Mouse (Mus musculus) thymus, adult 2 months (tissue): ENCODE results near the gene Rap1gap. TPM values are rescaled to one million over a fixed set of nuclear protein-coding genes. Genes with fewer than 3 reads are reported as not detected.

ENCODE experiments used
- DNase-seq: peaks from one replicate; pipeline ENCODE4 v3.0.0; 2021
- H3K27ac ChIP-seq: fragments of 200-500 bp; 2 replicates; pipeline ENCODE4 v1.5.1; 2012; ENCODE audit warnings: low read length, control low read depth; ENCODE audit not compliant: control insufficient read depth, insufficient read depth
- H3K27me3 ChIP-seq: fragments of 200-500 bp; 2 replicates; pipeline ENCODE4 v1.6.1; 2012; ENCODE audit warnings: mild to moderate bottlenecking, low read length, moderate library complexity, mixed read lengths; ENCODE audit not compliant: control insufficient read depth, insufficient read depth
- H3K36me3 ChIP-seq: fragments of 200-500 bp; 2 replicates; pipeline ENCODE4 v1.6.1; 2012; ENCODE audit warnings: mild to moderate bottlenecking, low read length, moderate library complexity; ENCODE audit not compliant: control insufficient read depth, insufficient read depth
- H3K4me1 ChIP-seq: fragments of 200-500 bp; replicated peaks from 2 replicates; pipeline ENCODE4 v1.6.1; 2012; ENCODE audit warnings: low read length; ENCODE audit not compliant: control insufficient read depth, insufficient read depth
- H3K4me3 ChIP-seq: fragments of 200-500 bp; 2 replicates; pipeline ENCODE4 v1.5.1; 2012; ENCODE audit warnings: mild to moderate bottlenecking, low read length, control low read depth, moderate library complexity; ENCODE audit not compliant: control insufficient read depth, insufficient read depth
- CTCF ChIP-seq: fragments of 200-500 bp; IDR thresholded peaks from 2 replicates; pipeline ENCODE4 v1.5.1; 2012; ENCODE audit warnings: mild to moderate bottlenecking, control low read depth, low read length, moderate library complexity, borderline replicate concordance; ENCODE audit not compliant: control insufficient read depth, poor library complexity, insufficient read depth; ENCODE audit errors: extremely low read depth
- POLR2A ChIP-seq: fragments of 200-500 bp; IDR thresholded peaks from 2 replicates; pipeline ENCODE4 v1.6.1; 2012; ENCODE audit warnings: mild to moderate bottlenecking, low read length, control low read depth, moderate library complexity; ENCODE audit not compliant: control insufficient read depth, poor library complexity, insufficient read depth; ENCODE audit errors: extremely low read depth
- WGBS: fragments of 180-500 bp; shearing (Covaris S2); methylation state at CpG from one replicate; pipeline ENCODE4 v1.1.7; 2018; 5-methylcytosine and 5-hydroxymethylcytosine counted together
- polyA plus RNA-seq: library from polyadenylated mRNA; depleted of rRNA; stranded (reverse); fragments of >200 nt; gene quantifications from 2 replicates; pipeline ENCODE4 v1.2.3, GENCODE M21; 2012

The Rap1gap gene
- polyA plus RNA-seq, 1 experiment: 26.1 TPM

DNA sequence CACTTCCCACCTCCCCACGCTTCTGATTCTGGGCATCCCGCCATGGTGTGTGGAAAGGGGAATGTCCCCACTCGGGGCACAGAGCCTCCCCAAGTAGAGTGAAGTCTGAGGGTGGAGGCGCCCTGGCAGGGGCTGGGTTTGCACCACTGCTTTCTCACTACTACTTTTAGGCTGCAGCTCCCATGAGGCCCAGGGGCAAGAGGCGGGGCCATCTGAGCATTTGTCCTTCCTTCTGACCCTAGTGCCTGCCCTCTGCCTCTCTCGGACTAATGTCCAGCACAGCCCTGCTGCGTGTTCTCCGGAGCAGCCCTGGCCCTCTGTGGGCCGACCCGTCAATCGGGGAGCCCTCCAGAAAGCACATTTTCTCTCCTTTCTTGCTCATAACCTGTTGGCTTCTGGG is 59.7 kb downstream of the Rap1gap start:
- Histone ChIP-seq H3K36me3 (no peaks in the 10 kb centered on the region), H3K27ac (no peak overlapping the region), H3K4me1 (no peaks in the 10 kb centered on the region; the same call in 1 of the 2 replicates), H3K4me3 (no peak overlapping the region), H3K27me3 (no peaks in the 10 kb centered on the region; the same call in 1 of the 2 replicates)
- DNase-seq: no peak
- 52% methylated on average over 11 of the region's 11 CpGs for WGBS
- no peak for TF ChIP-seq POLR2A
- no peak for TF ChIP-seq CTCF

DNA sequence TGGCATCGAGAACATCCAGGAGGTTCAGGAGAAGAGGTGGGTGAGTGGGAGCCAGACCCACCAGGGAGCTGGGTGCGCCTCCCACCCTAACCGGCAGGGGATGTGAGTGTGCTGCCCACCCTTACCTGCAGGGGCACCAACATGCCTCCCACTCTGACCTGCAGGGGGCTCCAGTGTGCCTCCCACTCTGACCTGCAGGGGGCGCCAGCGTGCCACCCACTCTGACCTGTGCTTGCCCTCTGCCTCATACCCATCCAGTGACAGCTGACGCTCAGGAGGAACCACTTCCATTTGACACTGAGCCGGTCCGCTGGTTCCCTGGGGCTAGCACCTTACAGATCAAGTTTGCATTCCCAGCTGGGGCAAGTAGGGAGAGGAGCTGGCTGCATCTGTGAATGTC is 60.2 kb downstream of the Rap1gap start:
- H3K27ac ChIP-seq: no peak overlapping the region
- peak; percentile 62 for DNase-seq

GRCm38 (mm10) chr4:137725541-137726145 is 61.1 kb downstream of the Rap1gap start:
- Histone ChIP-seq H3K4me3 (no peak overlapping the region), H3K27me3 (no peaks in the 10 kb centered on the region; the same call in 1 of the 2 replicates), H3K36me3 (no peaks in the 10 kb centered on the region), H3K27ac (no peak overlapping the region), H3K4me1 (no peaks in the 10 kb centered on the region)
- TF ChIP-seq POLR2A: no peak
- TF ChIP-seq CTCF: no peak
- no peak for DNase-seq
- WGBS: 86% methylated on average over 13 of the region's 13 CpGs

More for the DNA sequence above, 60.2 kb downstream of the Rap1gap start:
- WGBS: 64% methylated on average over 8 of the region's 8 CpGs
- Histone ChIP-seq H3K36me3 (no peaks in the 10 kb centered on the region), H3K4me3 (no peak overlapping the region), H3K27me3 (no peaks in the 10 kb centered on the region; the same call in 1 of the 2 replicates), H3K4me1 (no peaks in the 10 kb centered on the region)
- TF ChIP-seq CTCF: peak; percentile 96
- TF ChIP-seq POLR2A: no peak

GRCm38 (mm10) chr4:137726739-137727505 is 62.4 kb downstream of the Rap1gap start:
- DNase-seq: no peak

GRCm38 (mm10) chr4:137727506-137728187 is 63.1 kb downstream of the Rap1gap start:
- H3K27me3 ChIP-seq: no peaks in the 10 kb centered on the region; the same call in 1 of the 2 replicates
- WGBS: 44% methylated on average over 18 of the region's 18 CpGs

More at GRCm38 (mm10) chr4:137726739-137727505, 62.4 kb downstream of the Rap1gap start:
- 95% methylated on average over 18 of the region's 18 CpGs for WGBS
- Histone ChIP-seq H3K36me3 (no peaks in the 10 kb centered on the region), H3K27me3 (no peaks in the 10 kb centered on the region; the same call in 1 of the 2 replicates), H3K27ac (no peak overlapping the region), H3K4me3 (no peak overlapping the region), H3K4me1 (no peaks in the 10 kb centered on the region)
- TF ChIP-seq POLR2A: no peak
- no peak for TF ChIP-seq CTCF

More at GRCm38 (mm10) chr4:137727506-137728187, 63.1 kb downstream of the Rap1gap start:
- Histone ChIP-seq H3K4me3 (no peak overlapping the region), H3K36me3 (no peaks in the 10 kb centered on the region), H3K27ac (no peak overlapping the region), H3K4me1 (no peaks in the 10 kb centered on the region)
- peak; percentile 11 for DNase-seq
- no peak for TF ChIP-seq CTCF
- TF ChIP-seq POLR2A: no peak
